Mouse (Mus musculus): ENCODE data around the gene Slit3. TPM values are rescaled to one million over a fixed set of nuclear protein-coding genes. Genes with fewer than 3 reads are reported as not detected.

The Slit3 gene
- polyA plus RNA-seq, 1 experiment from 2014 or later, result 14.3 TPM

- no peak overlapping the region for H3K4me3 ChIP-seq (replicated peaks; ENCODE audit: low read length)
- H3K27ac ChIP-seq, result no peak overlapping the region
- ATAC-seq (ENCODE audit: low FRiP score) (no peak), DNase-seq (ENCODE audit: low spot score) (no peak)
- no peaks in the 10 kb centered on the region for H3K4me1 ChIP-seq (replicated peaks; ENCODE audit: control insufficient read depth, insufficient read depth, low read length)
- peaks cover 4% of the 10 kb centered on the region for H3K9me3 ChIP-seq (ENCODE audit: control insufficient read depth, low read length)
- WGBS, result 64% methylated on average over 4 of the region's 4 CpGs
- no peak overlapping the region for H3K9ac ChIP-seq
- H3K27me3 ChIP-seq (ENCODE audit: control insufficient read depth, insufficient read depth, low read length), result peaks cover 6% of the 10 kb centered on the region; the same call in 1 of the 2 replicates
- H3K4me2 ChIP-seq (replicated peaks), result no peak overlapping the region
- no peaks in the 10 kb centered on the region for H3K36me3 ChIP-seq (replicated peaks; ENCODE audit: control insufficient read depth, insufficient read depth)
These were observed 254.0 kb downstream of the Slit3 start for GRCm38 (mm10) chr11:35375072-35375471.

- Histone ChIP-seq H3K9ac (no peak overlapping the region), H3K27ac (no peak overlapping the region), H3K36me3 (replicated peaks; ENCODE audit: control insufficient read depth, insufficient read depth) (no peaks in the 10 kb centered on the region), H3K4me2 (replicated peaks) (no peak overlapping the region), H3K4me1 (replicated peaks; ENCODE audit: control insufficient read depth, insufficient read depth, low read length) (no peaks in the 10 kb centered on the region), H3K27me3 (ENCODE audit: control insufficient read depth, insufficient read depth, low read length) (peaks cover 2% of the 10 kb centered on the region; the same call in 1 of the 2 replicates), H3K9me3 (ENCODE audit: control insufficient read depth, low read length) (no peaks in the 10 kb centered on the region), H3K4me3 (replicated peaks; ENCODE audit: low read length) (no peak overlapping the region)
- no peak for ATAC-seq (ENCODE audit: low FRiP score)
- 80% methylated on average over 7 of the region's 7 CpGs for WGBS
- no peak for DNase-seq (ENCODE audit: low spot score)
These were observed 257.8 kb downstream of the Slit3 start for GRCm38 (mm10) chr11:35378802-35379201.

GRCm38 (mm10) chr11:35379407-35379806 lies 258.4 kb downstream of the Slit3 start:
- Histone ChIP-seq H3K4me2 (replicated peaks) (no peak overlapping the region), H3K27me3 (ENCODE audit: control insufficient read depth, insufficient read depth, low read length) (no peaks in the 10 kb centered on the region), H3K4me1 (replicated peaks; ENCODE audit: control insufficient read depth, insufficient read depth, low read length) (no peaks in the 10 kb centered on the region), H3K4me3 (replicated peaks; ENCODE audit: low read length) (no peak overlapping the region), H3K9ac (no peak overlapping the region), H3K36me3 (replicated peaks; ENCODE audit: control insufficient read depth, insufficient read depth) (no peaks in the 10 kb centered on the region), H3K9me3 (ENCODE audit: control insufficient read depth, low read length) (no peaks in the 10 kb centered on the region), H3K27ac (no peak overlapping the region)
- ATAC-seq (ENCODE audit: low FRiP score), result no peak
- WGBS, result 86% methylated on average over 7 of the region's 7 CpGs
- DNase-seq (ENCODE audit: low spot score), result no peak

DNA sequence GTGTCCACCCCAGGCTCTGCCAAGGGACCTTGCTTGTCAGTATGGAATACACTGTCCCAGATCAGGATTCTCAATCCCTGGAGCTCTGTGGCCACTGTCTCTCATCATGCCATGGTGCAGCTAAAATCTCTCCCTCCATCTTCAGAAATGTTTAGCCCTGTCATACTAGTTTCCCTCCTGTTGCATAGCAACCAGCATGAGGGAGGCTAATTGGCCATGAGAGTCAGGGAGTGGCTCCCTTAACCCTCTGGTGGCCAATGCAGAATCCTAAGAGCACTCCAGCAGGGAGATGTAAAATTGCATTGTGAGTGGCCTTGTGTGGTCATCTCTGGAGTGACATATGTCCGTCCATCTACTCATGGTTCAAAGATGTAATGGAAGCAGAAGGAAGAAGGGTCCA lies 259.7 kb downstream of the Slit3 start:
- H3K36me3 ChIP-seq (replicated peaks; ENCODE audit: control insufficient read depth, insufficient read depth), result no peaks in the 10 kb centered on the region
- H3K27me3 ChIP-seq (ENCODE audit: control insufficient read depth, insufficient read depth, low read length), result no peaks in the 10 kb centered on the region
- no peak overlapping the region for H3K27ac ChIP-seq
- no peak overlapping the region for H3K4me2 ChIP-seq (replicated peaks)
- ATAC-seq (ENCODE audit: low FRiP score), result no peak
- H3K9me3 ChIP-seq (ENCODE audit: control insufficient read depth, low read length), result no peaks in the 10 kb centered on the region
- DNase-seq (ENCODE audit: low spot score), result no peak
- no peak overlapping the region for H3K9ac ChIP-seq
- no peaks in the 10 kb centered on the region for H3K4me1 ChIP-seq (replicated peaks; ENCODE audit: control insufficient read depth, insufficient read depth, low read length)
- H3K4me3 ChIP-seq (replicated peaks; ENCODE audit: low read length), result no peak overlapping the region
- WGBS, result 97% methylated on average over 1 of the region's 1 CpGs

GRCm38 (mm10) chr11:35385444-35385843 lies 264.4 kb downstream of the Slit3 start:
- H3K4me2 ChIP-seq (replicated peaks), result no peak overlapping the region
- H3K9ac ChIP-seq, result no peak overlapping the region
- no peaks in the 10 kb centered on the region for H3K36me3 ChIP-seq (replicated peaks; ENCODE audit: control insufficient read depth, insufficient read depth)
- H3K27ac ChIP-seq, result no peak overlapping the region
- no peak overlapping the region for H3K4me3 ChIP-seq (replicated peaks; ENCODE audit: low read length)
- no peaks in the 10 kb centered on the region for H3K4me1 ChIP-seq (replicated peaks; ENCODE audit: control insufficient read depth, insufficient read depth, low read length)
- H3K27me3 ChIP-seq (ENCODE audit: control insufficient read depth, insufficient read depth, low read length), result no peaks in the 10 kb centered on the region
- 38% methylated on average over 3 of the region's 3 CpGs for WGBS
- no peak for DNase-seq (ENCODE audit: low spot score)
- no peak for ATAC-seq (ENCODE audit: low FRiP score)
- H3K9me3 ChIP-seq (ENCODE audit: control insufficient read depth, low read length), result no peaks in the 10 kb centered on the region

DNA sequence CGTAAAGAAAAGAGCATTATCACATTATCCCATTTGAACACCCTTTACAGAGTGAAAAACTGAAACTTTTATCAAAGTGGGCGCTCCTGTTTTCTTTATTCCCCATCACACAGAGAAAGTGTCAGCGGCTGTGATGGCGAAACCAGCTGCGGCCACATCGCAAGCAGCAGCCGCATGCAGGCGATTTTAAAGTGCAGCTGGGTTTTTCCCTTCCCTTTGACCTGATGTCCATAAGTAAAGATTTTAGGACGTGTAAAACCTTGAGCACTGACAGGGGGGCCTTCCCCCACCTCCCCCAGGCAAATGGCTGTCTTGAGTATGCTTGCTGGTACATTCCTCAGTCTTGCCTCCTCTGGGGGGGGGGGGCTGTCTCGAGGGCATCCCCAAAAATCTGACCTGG lies 266.8 kb downstream of the Slit3 start:
- Histone ChIP-seq H3K4me1 (replicated peaks; ENCODE audit: control insufficient read depth, insufficient read depth, low read length) (no peaks in the 10 kb centered on the region), H3K4me2 (replicated peaks) (no peak overlapping the region), H3K4me3 (replicated peaks; ENCODE audit: low read length) (no peak overlapping the region), H3K36me3 (replicated peaks; ENCODE audit: control insufficient read depth, insufficient read depth) (no peaks in the 10 kb centered on the region), H3K9me3 (ENCODE audit: control insufficient read depth, low read length) (no peaks in the 10 kb centered on the region), H3K9ac (no peak overlapping the region), H3K27me3 (ENCODE audit: control insufficient read depth, insufficient read depth, low read length) (no peaks in the 10 kb centered on the region), H3K27ac (no peak overlapping the region)
- ATAC-seq (ENCODE audit: low FRiP score) (no peak), DNase-seq (ENCODE audit: low spot score) (no peak)
- WGBS, result 81% methylated on average over 10 of the region's 10 CpGs

DNA sequence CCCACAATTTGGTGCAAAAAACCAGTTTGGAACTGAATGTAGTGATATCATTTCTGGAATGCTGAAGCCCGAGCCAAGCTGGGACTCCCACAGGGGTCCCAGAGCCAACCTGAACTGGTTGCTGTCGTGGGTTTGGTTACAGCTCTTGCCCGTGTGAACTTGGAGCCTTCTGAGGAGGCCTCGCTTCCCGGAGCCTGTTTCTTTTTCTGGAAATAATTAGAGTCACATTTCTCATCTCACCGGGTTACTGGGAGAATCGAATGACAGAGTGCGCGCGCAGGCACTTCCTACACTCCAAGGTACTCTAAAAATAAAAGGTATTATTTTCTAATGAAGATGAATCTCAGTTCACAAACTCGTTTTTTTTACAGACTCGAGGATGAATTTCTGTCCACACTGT lies 267.4 kb downstream of the Slit3 start:
- no peaks in the 10 kb centered on the region for H3K9me3 ChIP-seq (ENCODE audit: control insufficient read depth, low read length)
- ATAC-seq (ENCODE audit: low FRiP score) (no peak), DNase-seq (ENCODE audit: low spot score) (no peak)
- H3K27me3 ChIP-seq (ENCODE audit: control insufficient read depth, insufficient read depth, low read length), result no peaks in the 10 kb centered on the region
- 80% methylated on average over 12 of the region's 12 CpGs for WGBS
- H3K9ac ChIP-seq, result no peak overlapping the region
- H3K36me3 ChIP-seq (replicated peaks; ENCODE audit: control insufficient read depth, insufficient read depth), result no peaks in the 10 kb centered on the region
- H3K4me1 ChIP-seq (replicated peaks; ENCODE audit: control insufficient read depth, insufficient read depth, low read length), result no peaks in the 10 kb centered on the region
- H3K4me3 ChIP-seq (replicated peaks; ENCODE audit: low read length), result no peak overlapping the region
- H3K27ac ChIP-seq, result no peak overlapping the region
- H3K4me2 ChIP-seq (replicated peaks), result no peak overlapping the region

GRCm38 (mm10) chr11:35389341-35389740 lies 268.3 kb downstream of the Slit3 start:
- Histone ChIP-seq H3K9me3 (ENCODE audit: control insufficient read depth, low read length) (no peaks in the 10 kb centered on the region), H3K27me3 (ENCODE audit: control insufficient read depth, insufficient read depth, low read length) (no peaks in the 10 kb centered on the region), H3K27ac (no peak overlapping the region), H3K4me2 (replicated peaks) (no peak overlapping the region), H3K4me1 (replicated peaks; ENCODE audit: control insufficient read depth, insufficient read depth, low read length) (no peaks in the 10 kb centered on the region), H3K4me3 (replicated peaks; ENCODE audit: low read length) (no peak overlapping the region), H3K9ac (no peak overlapping the region), H3K36me3 (replicated peaks; ENCODE audit: control insufficient read depth, insufficient read depth) (no peaks in the 10 kb centered on the region)
- ATAC-seq (ENCODE audit: low FRiP score) (no peak), DNase-seq (ENCODE audit: low spot score) (no peak)
- 76% methylated on average over 7 of the region's 7 CpGs for WGBS

- H3K9ac ChIP-seq, result no peak overlapping the region
- no peak overlapping the region for H3K27ac ChIP-seq
- no peaks in the 10 kb centered on the region for H3K4me1 ChIP-seq (replicated peaks; ENCODE audit: control insufficient read depth, insufficient read depth, low read length)
- H3K4me3 ChIP-seq (replicated peaks; ENCODE audit: low read length), result no peak overlapping the region
- H3K27me3 ChIP-seq (ENCODE audit: control insufficient read depth, insufficient read depth, low read length), result no peaks in the 10 kb centered on the region
- WGBS, result 77% methylated on average over 9 of the region's 9 CpGs
- H3K4me2 ChIP-seq (replicated peaks), result no peak overlapping the region
- DNase-seq (ENCODE audit: low spot score) (no peak), ATAC-seq (ENCODE audit: low FRiP score) (no peak)
- no peaks in the 10 kb centered on the region for H3K36me3 ChIP-seq (replicated peaks; ENCODE audit: control insufficient read depth, insufficient read depth)
- H3K9me3 ChIP-seq (ENCODE audit: control insufficient read depth, low read length), result no peaks in the 10 kb centered on the region
These were observed 268.9 kb downstream of the Slit3 start for GRCm38 (mm10) chr11:35389780-35390435.

DNA sequence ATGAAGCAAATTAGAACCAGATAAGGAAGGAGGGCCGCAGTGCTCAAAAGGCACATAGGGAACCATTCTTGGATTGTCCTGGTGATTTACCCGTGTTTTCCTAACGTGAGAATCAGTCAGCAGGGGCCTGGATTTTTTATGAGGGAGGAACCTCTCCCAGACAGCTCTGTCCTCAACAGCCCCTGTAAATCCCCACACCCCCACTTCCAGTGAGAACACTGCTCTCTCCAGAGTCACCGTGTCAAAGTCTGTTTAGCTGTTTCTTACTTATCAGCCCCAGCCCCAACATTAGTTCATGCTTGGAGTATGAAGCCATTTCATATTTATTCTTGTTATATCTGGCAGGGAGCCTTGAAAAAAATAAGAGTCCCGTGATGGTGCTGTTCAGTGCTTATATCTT lies 272.8 kb downstream of the Slit3 start:
- Histone ChIP-seq H3K9me3 (ENCODE audit: control insufficient read depth, low read length) (no peaks in the 10 kb centered on the region), H3K27me3 (ENCODE audit: control insufficient read depth, insufficient read depth, low read length) (no peaks in the 10 kb centered on the region), H3K4me3 (replicated peaks; ENCODE audit: low read length) (no peak overlapping the region), H3K27ac (no peak overlapping the region), H3K9ac (no peak overlapping the region), H3K4me2 (replicated peaks) (no peak overlapping the region), H3K36me3 (replicated peaks; ENCODE audit: control insufficient read depth, insufficient read depth) (no peaks in the 10 kb centered on the region), H3K4me1 (replicated peaks; ENCODE audit: control insufficient read depth, insufficient read depth, low read length) (no peaks in the 10 kb centered on the region)
- no peak for ATAC-seq (ENCODE audit: low FRiP score)
- WGBS, result 63% methylated on average over 5 of the region's 5 CpGs
- DNase-seq (ENCODE audit: low spot score), result no peak

Measured in hindbrain, embryonic 14.5 days (tissue).